Mouse (Mus musculus) kidney, postnatal 0 days (tissue): ENCODE results near the gene Rpl12. TPM values are rescaled to one million over a fixed set of nuclear protein-coding genes. Genes with fewer than 3 reads are reported as not detected.
"Not testable (repeated sequence)": the region's sequence is repeated elsewhere in the genome, so short reads cannot be mapped to it uniquely, and the experiment has no call there.

Experiments
- ATAC-seq: fragments of 200-750 bp; cut with Nextera tagmentation; replicated peaks from 2 replicates; pipeline ENCODE4 v1.8.0; 2017; ENCODE audit warnings: low read depth, moderate number of reproducible peaks, moderate TSS enrichment, moderate library complexity; ENCODE audit not compliant: low FRiP score
- DNase-seq: peaks from one replicate; pipeline ENCODE4 v3.0.0-alpha.2; 2016; ENCODE audit warnings: low spot score
- H3K27ac ChIP-seq: fragments of 300-500 bp; sonication (generic); 2 replicates; pipeline ENCODE4 v1.5.1; 2014; ENCODE audit warnings: mild to moderate bottlenecking
- H3K27me3 ChIP-seq: fragments of 300-500 bp; sonication (generic); 2 replicates; pipeline ENCODE4 v1.6.1; 2014; ENCODE audit warnings: low read length, mixed read lengths; ENCODE audit not compliant: insufficient read depth
- H3K36me3 ChIP-seq: fragments of 300-500 bp; sonication (generic); 2 replicates; pipeline ENCODE4 v1.6.1; 2014; ENCODE audit warnings: low read length, mixed read lengths; ENCODE audit not compliant: insufficient read depth
- H3K4me1 ChIP-seq: fragments of 300-500 bp; sonication (generic); replicated peaks from 2 replicates; pipeline ENCODE4 v1.6.1; 2014; ENCODE audit warnings: antibody characterized with exemption, low read length, mixed read lengths; ENCODE audit not compliant: insufficient read depth
- H3K4me2 ChIP-seq: fragments of 300-500 bp; sonication (generic); 2 replicates; pipeline ENCODE4 v1.6.1; 2014; ENCODE audit warnings: mild to moderate bottlenecking, low read length, moderate library complexity, mixed read lengths
- H3K4me3 ChIP-seq: fragments of 300-500 bp; sonication (generic); replicated peaks from 2 replicates; pipeline ENCODE4 v1.5.1; 2014; ENCODE audit warnings: low read depth, low read length
- H3K9ac ChIP-seq: fragments of 300-500 bp; sonication (generic); 2 replicates; pipeline ENCODE4 v1.6.1; 2014; ENCODE audit warnings: low read depth, low read length
- H3K9me3 ChIP-seq: fragments of 300-500 bp; sonication (generic); replicated peaks from 2 replicates; pipeline ENCODE4 v1.6.1; 2016; ENCODE audit warnings: low read length, inconsistent platforms, mixed read lengths
- CTCF ChIP-seq: IDR thresholded peaks from 2 replicates; pipeline ENCODE4 v1.5.1; 2016; ENCODE audit warnings: antibody characterized with exemption, low read depth, mild to moderate bottlenecking, moderate library complexity
- WGBS: fragments of 180-500 bp; shearing (Covaris S2); extraction: QIAGEN DNeasy Blood & Tissue Kit; methylation state at CpG from one replicate; pipeline ENCODE4 v1.1.7; 2014; 5-methylcytosine and 5-hydroxymethylcytosine counted together
- polyA plus RNA-seq: library from polyadenylated mRNA; unstranded; fragments of >200 nt; fragmentation: Nextera tagmentation; extraction: Ambion mirVana; gene quantifications from 2 replicates; pipeline ENCODE4 v1.2.1, GENCODE M21; 2015

The Rpl12 gene
- polyA plus RNA-seq, 1 experiment from 2014 or later: 195 TPM

DNA sequence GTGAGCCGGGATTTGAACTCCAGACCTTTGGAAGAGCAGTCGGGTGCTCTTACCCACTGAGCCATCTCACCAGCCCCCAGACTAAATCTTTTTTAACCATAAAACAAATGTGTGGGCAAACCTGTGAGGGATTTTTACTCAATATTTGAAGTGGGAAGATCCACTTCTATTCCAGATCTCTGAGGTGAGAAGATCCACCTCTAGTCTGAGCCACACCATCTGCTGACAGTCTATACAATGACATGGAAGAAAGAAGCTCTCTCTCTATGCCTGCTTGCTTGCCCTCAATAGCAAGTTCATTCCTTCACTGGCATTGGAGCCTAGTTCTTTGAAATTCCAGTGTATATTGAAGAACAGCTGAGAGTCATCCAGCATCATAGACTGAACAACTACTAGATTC, 38.4 kb downstream of the Rpl12 start:
- TF ChIP-seq CTCF: no peak
- Histone ChIP-seq H3K27ac (no peak overlapping the region), H3K4me2 (no peak overlapping the region), H3K9ac (no peak overlapping the region), H3K9me3 (no peaks in the 10 kb centered on the region), H3K36me3 (no peaks in the 10 kb centered on the region), H3K4me1 (no peaks in the 10 kb centered on the region), H3K27me3 (no peaks in the 10 kb centered on the region), H3K4me3 (no peak overlapping the region)
- WGBS: 81% methylated on average over 2 of the region's 2 CpGs
- ATAC-seq: no peak
- no peak for DNase-seq

DNA sequence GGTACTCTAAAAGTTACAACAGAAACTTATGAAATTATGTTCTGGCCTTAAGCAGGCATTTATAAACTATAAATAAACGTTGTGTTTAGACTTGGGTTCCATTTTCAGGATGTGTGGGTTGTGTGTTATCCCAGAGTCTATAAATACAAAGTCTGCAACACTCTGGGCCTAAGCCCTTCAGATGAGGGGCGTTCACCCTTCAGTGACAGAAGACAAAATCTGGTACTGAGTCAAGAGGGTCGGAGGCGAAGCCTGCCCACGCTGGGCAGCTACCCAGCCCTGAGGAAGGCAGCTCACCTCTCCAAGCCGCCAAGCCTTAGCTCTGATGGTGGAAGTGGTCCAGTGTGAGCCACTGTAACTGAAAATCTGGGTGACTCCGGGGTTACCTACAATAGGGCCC, 40.8 kb downstream of the Rpl12 start:
- no peak for ATAC-seq

GRCm38 (mm10) chr2:33005041-33005440, 43.7 kb downstream of the Rpl12 start:
- no peak overlapping the region for H3K9ac ChIP-seq
- no peak overlapping the region for H3K27ac ChIP-seq
- ATAC-seq: no peak
- WGBS: 76% methylated on average over 5 of the region's 5 CpGs
- H3K27me3 ChIP-seq: no peaks in the 10 kb centered on the region
- H3K4me3 ChIP-seq: no peak overlapping the region
- H3K4me1 ChIP-seq: no peaks in the 10 kb centered on the region
- H3K4me2 ChIP-seq: no peak overlapping the region
- no peaks in the 10 kb centered on the region for H3K36me3 ChIP-seq
- TF ChIP-seq CTCF: no peak
- DNase-seq: no peak
- H3K9me3 ChIP-seq: no peaks in the 10 kb centered on the region

More for the DNA sequence above, 40.8 kb downstream of the Rpl12 start:
- no peaks in the 10 kb centered on the region for H3K9me3 ChIP-seq
- no peak overlapping the region for H3K4me2 ChIP-seq
- no peaks in the 10 kb centered on the region for H3K27me3 ChIP-seq
- no peak overlapping the region for H3K9ac ChIP-seq
- DNase-seq: no peak
- H3K4me1 ChIP-seq: no peaks in the 10 kb centered on the region
- WGBS: 88% methylated on average over 7 of the region's 7 CpGs
- no peaks in the 10 kb centered on the region for H3K36me3 ChIP-seq
- H3K27ac ChIP-seq: no peak overlapping the region
- H3K4me3 ChIP-seq: no peak overlapping the region
- no peak for TF ChIP-seq CTCF

DNA sequence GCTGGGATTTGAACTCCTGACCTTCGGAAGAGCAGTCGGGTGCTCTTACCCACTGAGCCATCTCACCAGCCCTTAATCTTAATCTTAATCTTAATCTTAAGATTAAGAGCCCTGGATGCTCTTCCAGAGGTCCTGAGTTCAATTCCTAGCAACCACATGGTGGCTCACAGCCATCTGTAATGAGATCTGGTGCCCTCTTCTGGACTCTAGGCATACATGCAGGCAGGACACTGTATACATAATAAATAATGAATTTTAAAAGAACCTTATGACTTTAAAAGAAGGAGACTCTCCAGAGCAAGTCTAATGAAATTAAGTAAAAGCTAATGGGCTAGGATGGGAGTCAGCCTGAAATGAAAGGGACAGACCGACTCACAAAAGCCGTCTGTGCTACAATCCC, 47.7 kb downstream of the Rpl12 start:
- ATAC-seq, H3K4me3 ChIP-seq: not testable (repeated sequence)

GRCm38 (mm10) chr2:33014877-33015276, 53.5 kb downstream of the Rpl12 start:
- ATAC-seq: no peak
- Histone ChIP-seq H3K27me3 (no peaks in the 10 kb centered on the region), H3K27ac (no peak overlapping the region), H3K4me3 (no peak overlapping the region), H3K9me3 (no peaks in the 10 kb centered on the region), H3K36me3 (no peaks in the 10 kb centered on the region), H3K4me1 (no peaks in the 10 kb centered on the region), H3K9ac (no peak overlapping the region), H3K4me2 (no peak overlapping the region)
- 88% methylated on average over 5 of the region's 5 CpGs for WGBS
- no peak for TF ChIP-seq CTCF
- no peak for DNase-seq

More for the DNA sequence above, 47.7 kb downstream of the Rpl12 start:
- not testable (repeated sequence) for H3K9ac ChIP-seq, H3K27me3 ChIP-seq, H3K36me3 ChIP-seq, H3K4me2 ChIP-seq, H3K4me1 ChIP-seq, H3K9me3 ChIP-seq, DNase-seq, H3K27ac ChIP-seq
- 86% methylated on average over 4 of the region's 4 CpGs for WGBS
- TF ChIP-seq CTCF: peak; percentile 56

Other genes starting within 250 kb of the Rpl12 start
- gene Cdk9, start 248.5 kb upstream of the Rpl12 start, polyA plus RNA-seq: 87.4 and 90.6 TPM in 2 replicates
- gene Sh2d3c, start 240.5 kb upstream of the Rpl12 start, polyA plus RNA-seq: 31.1 and 31.3 TPM in 2 replicates
- gene 6330409D20Rik, start 220.5 kb upstream of the Rpl12 start, polyA plus RNA-seq: 0.11 TPM in 1 of 2 replicates, not detected in the other
- gene Tor2a, start 204.3 kb upstream of the Rpl12 start, polyA plus RNA-seq: 74.9 and 79.4 TPM in 2 replicates
- gene Ttc16, start 185.9 kb upstream of the Rpl12 start, polyA plus RNA-seq: 0.13 and 0.18 TPM in 2 replicates
- 7.0 and 7.8 TPM in 2 replicates for gene Ptrh1, start 185.8 kb upstream of the Rpl12 start, polyA plus RNA-seq
- 0.45 and 0.48 TPM in 2 replicates for gene Cfap157, start 177.1 kb upstream of the Rpl12 start, polyA plus RNA-seq
- 14.3 and 14.6 TPM in 2 replicates for gene Stxbp1, start 114.3 kb upstream of the Rpl12 start, polyA plus RNA-seq
- gene Fam129b, start 85.4 kb upstream of the Rpl12 start, polyA plus RNA-seq: 41.1 and 42.2 TPM in 2 replicates
- 8.6 and 9.0 TPM in 2 replicates for gene Lrsam1, start 55 bp downstream of the Rpl12 start, polyA plus RNA-seq
- gene Slc2a8, start 20.5 kb downstream of the Rpl12 start, polyA plus RNA-seq: 36.8 and 37.1 TPM in 2 replicates
- gene Garnl3, start 170.1 kb downstream of the Rpl12 start, polyA plus RNA-seq: 6.6 and 6.9 TPM in 2 replicates